Mouse (Mus musculus): Measurements from ENCODE around the gene Grk3.
A peak's percentile ranks its signal among the peaks of the same experiment; 100 is the strongest.

The Grk3 gene

DNA sequence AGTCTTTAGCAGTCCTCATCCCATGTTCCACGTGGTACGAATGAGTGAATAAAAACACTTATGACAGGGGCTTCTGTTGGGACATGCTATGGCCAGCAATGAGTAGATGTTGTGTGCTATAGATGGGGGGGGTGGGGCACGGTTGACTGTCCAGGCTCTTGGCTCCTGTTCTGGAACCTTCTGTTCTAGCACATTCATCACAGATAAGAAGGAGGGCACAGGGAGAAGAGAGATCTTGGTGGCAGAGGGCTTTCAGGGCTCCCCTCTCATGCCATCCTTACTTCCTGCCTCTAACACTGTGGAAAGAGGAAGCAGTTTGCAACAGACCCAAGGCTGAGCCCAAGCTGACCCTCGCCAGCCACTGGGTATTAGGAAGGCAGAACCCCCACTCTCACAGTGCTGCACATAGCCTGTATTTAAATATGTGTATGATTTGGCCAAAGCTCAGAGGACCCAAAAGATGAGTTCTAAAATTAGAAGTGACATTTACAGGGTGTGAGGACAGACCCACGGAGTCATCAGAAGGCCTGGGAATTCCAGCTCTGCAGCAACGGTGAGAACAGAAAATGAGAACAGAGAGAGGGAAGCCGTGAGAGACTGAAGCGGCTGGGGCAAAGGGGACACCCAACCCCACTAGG lies 6.3 kb downstream of the Grk3 start:
- peak; percentile 62 for DNase-seq (ENCODE audit: low read depth, low spot score)

DNA sequence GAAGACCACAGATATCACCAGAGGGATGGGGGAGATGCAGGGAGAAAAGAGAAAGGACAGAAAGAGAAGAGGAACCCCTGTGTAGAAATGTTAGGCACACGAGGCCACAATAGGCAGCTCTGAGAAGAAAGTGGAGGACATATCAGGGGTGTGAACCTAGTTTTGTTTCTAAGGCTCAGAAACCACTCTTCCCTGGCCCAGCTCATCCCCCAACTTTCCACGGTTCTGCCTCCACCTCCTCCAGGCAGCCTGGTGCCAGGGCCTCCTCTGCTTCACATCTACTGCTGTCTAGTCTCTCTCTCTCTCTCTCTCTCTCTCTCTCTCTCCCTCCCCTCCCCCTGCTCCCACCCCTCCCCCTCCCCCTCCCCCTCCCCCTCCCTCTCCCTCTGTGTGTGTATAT lies 7.1 kb downstream of the Grk3 start:
- peak; percentile 35 for DNase-seq (ENCODE audit: low read depth, low spot score)

DNA sequence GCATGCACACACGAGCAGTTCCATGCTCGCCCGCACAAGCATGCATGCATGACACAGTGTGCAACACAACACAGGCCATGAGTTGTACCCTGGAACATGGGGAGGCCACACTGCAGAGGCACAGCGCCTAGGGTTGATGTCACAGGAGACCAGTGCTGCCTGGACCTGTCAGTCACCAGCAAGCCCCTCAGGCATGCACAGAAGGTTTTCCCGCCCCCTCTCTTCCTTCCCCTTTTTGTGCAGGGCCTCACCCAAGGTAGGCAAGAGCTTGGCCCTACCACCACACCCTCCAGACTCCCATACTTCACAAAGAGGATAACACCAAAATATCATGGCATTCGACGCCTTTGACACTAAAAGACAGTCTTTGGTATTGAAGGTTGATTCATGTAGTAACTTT lies 8.6 kb downstream of the Grk3 start:
- no peak for DNase-seq (ENCODE audit: low read depth, low spot score)

DNA sequence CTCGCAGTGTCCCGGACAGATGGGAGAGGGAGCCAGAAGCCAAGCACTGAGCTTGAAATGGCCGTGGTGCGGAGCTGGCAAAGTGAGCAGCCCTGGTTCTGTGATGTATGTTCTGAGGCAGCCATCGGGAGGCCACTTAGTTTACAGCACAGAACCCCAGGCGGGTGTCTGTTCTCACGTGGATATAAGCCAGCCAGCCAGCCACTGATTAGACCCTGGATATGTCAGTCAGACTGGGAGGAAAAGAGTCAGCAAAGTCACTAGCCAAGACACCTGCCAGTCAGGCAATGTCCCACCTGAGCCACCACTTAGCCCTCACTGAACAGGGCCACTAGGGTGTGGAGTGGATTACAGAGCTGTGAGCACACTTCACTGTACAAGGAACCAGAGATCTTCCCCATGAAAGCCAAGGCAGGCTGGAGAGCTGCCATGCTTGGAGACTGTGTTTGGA lies 9.6 kb downstream of the Grk3 start:
- DNase-seq (ENCODE audit: low read depth, low spot score): peak; percentile 65

DNA sequence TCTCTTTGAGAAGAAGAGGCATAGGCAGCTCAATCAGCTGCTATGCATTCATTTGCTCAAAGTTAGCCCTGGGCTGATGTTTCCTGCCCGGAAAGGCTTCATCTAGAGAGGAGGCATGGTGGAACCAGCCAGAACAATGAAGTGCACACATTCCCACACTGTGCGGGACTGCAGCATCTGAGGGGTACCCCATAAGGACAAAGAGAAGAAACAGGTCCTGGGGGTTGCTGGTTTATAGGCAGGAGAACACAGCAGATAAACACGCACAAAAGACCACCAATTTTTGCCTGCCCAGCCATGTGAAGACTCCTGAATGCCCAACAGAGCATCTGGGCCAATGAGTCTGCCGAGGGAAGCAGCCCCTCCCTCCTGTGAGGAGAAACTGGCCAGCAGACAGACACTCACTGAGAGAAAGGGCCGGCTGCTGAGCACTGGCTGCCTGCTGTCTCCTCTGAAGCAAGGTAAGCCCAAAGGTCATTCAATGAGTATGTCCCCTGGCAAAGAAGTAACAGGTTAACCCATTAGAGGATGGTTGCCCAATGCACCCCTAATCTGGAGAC lies 12.7 kb downstream of the Grk3 start:
- peak; percentile 63 for DNase-seq (ENCODE audit: low read depth, low spot score)

DNA sequence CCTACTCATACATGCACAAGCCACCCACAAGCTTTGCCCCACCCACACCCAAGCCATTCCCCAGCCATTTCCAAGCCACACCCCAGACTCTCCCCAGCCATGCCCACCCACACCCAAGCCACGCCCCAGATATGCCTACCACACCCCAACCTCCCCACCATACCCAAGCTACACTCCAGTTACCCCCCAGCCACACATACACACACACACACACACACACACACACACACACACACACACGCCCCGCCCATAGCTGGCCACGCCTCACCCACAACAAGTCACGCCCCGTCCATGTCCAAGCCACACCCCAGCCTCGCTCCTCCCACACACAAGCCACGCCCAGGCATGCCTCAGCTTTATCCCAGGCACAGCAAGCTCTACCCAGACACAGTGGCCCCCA lies 16.4 kb downstream of the Grk3 start:
- DNase-seq (ENCODE audit: low read depth, low spot score): no peak

DNA sequence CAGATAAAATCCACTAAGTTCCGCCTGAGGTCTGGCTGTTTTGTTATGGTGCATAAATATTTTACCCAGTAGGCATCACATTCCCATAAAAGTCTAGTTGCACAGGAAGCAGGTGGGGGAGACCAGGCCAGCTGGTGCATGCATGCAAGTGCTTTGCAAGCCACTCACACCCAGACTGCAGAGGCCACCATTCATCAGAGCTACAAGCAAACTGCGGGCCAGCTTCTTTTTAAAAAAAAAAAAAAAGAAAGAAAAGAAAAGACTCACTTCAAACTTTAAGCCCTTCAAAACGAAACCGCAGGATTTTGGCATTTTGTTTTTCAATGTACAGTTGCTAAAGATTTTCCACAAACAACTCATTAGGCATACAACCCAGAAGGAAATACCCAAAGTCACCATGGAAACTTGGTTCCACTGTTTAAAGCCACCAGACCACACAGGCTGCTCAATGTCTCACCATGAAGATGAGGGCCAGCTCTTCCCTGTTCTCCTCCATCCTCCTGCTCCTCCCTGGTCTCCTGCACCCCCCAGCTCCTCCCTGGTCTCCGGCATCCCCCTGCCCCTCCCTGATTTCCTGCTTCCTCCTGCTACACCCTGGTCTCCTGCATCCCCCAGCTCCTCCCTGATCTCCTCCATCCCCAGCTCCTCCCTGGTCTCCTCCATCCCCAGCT lies 17.9 kb downstream of the Grk3 start:
- DNase-seq (ENCODE audit: low read depth, low spot score): peak; percentile 68

DNA sequence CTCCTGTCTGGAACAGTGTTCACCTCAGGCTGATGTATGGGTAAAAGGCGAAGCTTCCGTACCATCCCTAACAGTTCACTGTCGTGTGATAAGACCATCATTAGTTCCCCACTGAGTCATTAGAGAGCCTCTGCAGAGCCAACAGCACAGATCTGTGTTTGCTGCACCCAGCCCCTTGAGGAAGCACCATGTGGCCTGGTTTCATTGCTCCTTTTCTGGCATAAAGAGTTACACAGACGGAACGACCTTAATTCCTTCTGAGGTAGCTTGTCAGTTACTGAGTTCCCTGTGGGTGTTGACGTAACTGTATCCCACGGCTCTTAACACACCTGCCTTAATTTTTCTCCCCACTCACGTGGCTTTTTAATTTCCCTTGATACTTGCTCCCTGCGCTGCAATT lies 24.3 kb downstream of the Grk3 start:
- DNase-seq (ENCODE audit: low read depth, low spot score): peak; percentile 34

DNA sequence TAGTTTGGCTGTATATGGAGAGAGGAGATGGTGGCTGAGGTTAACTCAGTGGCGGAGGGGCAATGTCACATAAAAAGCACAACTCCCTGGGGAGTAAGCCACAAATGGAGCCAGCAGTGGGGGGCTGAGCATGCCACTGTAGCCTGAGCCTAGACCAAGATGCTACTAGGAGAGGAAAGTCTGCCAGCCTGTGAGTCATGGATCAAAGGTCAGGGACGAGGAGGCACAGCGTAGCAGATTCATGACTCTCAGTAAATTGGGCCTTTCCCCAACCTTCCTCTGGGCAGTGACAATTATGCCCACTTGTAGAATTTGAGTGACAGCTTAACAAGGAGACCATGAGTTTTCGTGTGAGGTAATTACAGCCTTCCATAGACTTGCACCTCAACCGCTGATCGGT lies 33.7 kb downstream of the Grk3 start:
- no peak for DNase-seq (ENCODE audit: low read depth, low spot score)

DNA sequence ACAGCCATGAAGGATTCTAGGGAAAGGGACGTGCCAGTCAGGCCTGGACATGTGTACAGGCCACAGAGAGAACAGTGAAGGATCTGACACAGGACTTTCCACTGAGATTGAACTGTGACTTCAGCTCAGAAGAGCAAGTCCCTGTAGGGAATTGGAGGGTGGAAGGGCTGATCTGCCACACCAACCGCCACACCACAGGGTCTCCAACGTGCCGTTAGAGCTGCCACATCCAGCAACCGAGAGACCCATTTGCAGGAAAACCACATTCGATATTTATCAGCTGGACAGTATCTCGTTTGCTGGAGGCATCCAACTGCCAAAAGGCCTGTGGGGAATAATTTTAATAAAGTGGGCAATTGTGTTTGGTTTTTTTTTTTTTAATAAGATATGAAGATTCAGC lies 35.9 kb downstream of the Grk3 start:
- no peak for DNase-seq (ENCODE audit: low read depth, low spot score)

DNA sequence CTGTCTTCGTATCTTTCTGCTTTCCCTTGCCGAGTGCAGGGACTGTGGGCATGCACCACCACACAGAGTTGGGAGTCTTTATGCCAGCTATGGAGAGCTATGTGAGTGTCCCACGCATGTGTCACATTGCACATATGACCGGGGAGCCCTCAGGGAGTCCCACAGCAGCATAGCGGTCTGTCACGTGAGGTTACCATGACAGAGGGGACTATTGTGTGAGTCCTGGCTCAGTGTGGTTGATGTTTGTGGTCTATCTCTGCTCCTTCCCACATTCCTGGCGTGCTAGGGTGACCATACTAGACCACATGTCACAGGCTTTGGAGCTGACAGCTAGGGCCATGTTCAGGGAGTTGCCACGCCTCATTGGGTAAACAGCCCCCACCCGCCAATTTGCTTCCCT lies 36.4 kb downstream of the Grk3 start:
- no peak for DNase-seq (ENCODE audit: low read depth, low spot score)

DNA sequence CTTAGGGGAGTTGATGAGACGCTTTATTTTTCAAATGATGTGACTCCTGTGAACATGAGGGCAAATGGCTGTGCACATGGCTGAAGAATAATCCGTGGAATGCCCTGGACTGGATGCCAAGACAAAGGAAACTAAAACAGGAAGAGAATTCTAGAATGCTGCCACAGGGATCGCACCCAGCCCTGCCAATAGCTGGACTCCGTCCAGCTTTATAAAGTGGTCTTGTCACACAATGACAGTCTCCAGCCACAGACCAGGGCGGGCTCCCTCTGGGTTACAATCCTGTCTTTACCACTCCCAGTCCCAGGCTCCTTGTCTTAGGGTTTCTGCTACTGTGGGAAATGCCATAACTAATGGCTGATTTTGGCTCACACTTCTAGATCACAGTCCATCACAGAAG lies 38.5 kb downstream of the Grk3 start:
- no peak for DNase-seq (ENCODE audit: low read depth, low spot score)

DNA sequence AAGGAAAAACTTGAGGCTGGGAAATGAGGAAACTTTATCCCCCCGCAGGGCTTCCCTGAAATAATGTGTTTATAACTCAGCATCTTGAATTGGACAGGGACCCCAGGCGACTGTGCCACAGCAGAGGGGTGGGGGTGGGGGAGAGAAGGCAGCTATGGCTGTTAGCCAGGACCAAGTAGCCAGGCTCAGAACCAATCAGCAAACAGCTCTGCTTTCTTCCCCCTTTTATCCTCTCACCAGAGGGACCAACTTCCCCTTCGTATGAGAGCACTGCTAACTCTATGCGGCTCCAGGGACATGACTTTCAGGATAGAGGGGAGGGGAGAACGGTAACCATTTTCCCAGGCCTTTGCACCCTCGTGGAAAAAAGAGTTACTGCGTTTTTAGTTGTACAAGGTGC lies 42.0 kb downstream of the Grk3 start:
- DNase-seq (ENCODE audit: low read depth, low spot score): no peak

DNA sequence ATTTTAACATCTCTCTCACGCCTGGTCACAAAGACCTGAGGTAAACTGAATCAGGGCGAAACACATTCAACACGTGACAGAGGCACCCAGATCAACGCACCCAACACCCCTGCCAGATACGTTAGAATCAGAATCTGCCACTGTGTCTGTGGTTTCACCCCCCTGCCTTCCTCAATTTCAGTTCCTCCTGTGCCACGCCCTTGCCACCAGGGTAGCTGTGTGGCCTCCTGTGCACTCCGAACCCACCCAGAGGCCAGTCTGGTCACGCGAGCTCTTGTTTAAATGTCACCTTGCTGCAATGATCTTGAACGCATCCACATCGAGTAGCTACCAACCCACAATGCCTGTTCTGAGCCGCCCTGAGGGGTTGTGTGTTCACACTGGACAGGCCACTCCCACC lies 43.3 kb downstream of the Grk3 start:
- DNase-seq (ENCODE audit: low read depth, low spot score): no peak

DNA sequence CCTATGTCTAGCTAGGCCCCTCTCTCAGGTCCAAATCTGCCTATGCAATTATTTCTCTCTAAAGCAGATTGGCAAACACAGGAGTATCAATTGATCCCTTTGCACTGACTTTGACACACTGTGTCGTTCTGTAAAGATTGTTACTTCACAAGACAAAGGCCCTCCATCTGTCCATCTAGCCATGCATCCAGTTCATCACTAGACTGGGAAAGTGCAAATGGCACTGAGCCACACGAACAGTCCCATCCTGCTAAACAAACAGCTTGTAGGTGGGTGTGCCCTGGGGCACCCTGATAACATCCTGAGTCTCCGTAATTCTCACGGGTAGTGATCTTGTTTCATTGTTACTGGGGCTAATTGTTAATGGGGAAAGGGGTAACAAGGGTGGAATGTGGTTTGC lies 52.1 kb downstream of the Grk3 start:
- DNase-seq (ENCODE audit: low read depth, low spot score): peak; percentile 61

DNA sequence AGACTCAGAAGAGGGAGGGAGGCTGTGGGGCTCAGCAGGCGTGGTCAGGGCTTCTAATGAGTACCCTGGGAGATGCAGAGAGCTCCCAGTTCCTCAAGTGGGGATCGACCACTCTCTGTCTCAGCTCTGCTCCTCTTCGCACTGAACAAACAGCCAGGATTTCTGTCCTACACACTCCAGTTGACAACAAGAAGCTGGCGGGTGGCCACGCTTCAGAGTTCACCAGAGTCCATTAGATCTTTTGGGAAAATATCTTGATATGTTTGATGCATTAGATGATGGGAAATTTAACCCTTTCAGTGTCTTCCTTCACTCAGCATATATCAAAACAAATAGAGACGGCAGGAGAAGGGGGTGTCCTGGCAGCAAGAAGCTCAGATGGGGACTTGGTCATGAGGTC lies 53.4 kb downstream of the Grk3 start:
- no peak for DNase-seq (ENCODE audit: low read depth, low spot score)

DNA sequence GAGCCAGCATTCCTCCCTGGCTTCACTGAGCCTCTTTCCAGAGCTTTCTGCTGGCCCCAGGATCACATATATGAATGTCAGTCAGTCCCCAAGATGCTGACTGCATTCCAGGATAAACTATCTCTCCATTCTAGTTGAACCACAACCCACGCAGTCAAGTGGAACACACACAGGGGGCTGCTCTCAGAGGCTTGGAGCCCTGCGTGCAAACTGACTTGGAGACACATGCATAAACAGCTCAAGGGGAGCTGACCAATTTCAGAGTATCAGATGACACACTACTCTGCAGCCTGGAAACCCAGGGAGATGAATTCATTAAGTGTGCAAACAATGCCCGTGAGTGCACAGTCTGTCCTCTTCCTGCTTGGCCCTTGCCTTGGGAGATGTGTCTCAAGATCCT lies 54.7 kb downstream of the Grk3 start:
- DNase-seq (ENCODE audit: low read depth, low spot score): no peak

DNA sequence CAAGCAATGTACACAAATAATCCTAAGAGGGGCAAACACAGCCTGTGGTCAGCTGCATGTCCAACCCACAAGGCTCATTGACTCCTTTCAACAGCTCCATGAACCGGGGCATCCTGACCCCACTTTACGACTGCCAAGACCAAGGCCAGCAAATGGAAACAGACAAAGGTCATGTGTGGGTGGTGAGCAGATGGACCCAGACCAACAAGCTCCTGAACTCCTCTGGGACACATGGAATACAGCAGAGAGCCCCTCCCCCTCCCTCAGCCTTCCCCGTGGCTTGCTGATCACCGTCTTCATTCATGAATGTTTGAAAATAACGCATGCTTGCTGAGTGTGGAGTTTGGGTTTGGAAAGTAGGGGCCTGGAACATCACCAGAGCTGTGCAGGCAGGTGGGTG lies 57.3 kb downstream of the Grk3 start:
- no peak for DNase-seq (ENCODE audit: low read depth, low spot score)

DNA sequence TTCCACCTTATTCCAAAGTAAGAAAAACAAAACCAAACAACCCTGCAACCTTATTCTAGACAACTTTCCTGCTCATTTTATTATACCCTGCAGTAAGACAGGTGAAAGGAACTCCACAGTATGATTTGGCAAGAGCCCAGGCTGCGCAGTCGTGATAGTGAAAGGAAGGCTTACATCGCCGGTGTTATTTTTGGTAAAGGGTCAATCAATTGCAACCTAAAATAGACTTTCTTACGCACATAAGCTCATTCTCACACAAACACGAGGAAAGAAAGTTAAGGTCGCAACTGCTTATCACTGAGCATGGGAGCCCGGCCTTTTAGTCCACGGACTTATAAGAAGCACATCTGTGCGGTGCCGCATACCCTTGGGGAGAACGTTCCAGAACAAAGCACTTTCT lies 58.8 kb downstream of the Grk3 start:
- DNase-seq (ENCODE audit: low read depth, low spot score): no peak

DNA sequence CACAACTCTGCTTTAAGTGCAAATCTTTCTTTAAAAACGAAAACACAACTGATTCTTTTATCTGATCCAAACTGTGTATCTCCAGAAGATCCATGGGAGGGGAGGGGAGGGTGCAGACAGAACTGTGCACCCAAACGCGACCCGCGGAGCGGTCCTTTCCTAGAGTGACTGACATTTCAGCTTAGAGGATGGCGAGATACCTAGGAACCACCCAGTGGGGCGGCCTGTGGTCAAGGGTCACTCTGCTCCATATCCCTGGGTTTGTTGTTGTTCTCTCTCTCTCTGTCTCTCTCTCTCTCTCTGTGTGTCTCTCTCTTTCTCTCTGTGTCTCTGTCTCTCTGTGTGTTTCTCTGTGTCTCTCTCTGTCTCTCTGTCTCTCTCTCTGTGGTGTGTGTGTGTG lies 59.2 kb downstream of the Grk3 start:
- no peak for DNase-seq (ENCODE audit: low read depth, low spot score)

DNA sequence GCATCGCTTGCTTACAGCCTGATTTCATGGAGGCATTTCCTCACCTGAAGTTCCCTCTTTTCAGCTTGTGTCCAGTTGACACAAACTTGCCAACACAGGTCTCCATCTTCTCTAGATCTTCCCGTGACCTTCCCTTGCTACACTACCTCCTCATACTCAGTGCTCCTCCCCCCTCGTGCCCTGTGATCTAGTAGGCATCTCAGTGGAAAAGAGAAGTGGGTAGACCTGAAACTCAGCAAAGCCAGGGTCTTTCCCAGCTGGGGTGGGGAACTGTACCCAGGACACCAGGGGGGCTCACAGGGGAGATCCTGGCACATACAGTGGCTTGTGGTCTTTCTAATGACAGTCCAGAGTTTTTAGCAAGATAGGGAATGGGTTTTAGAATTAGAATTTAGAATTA lies 64.7 kb downstream of the Grk3 start:
- no peak for DNase-seq (ENCODE audit: low read depth, low spot score)

DNA sequence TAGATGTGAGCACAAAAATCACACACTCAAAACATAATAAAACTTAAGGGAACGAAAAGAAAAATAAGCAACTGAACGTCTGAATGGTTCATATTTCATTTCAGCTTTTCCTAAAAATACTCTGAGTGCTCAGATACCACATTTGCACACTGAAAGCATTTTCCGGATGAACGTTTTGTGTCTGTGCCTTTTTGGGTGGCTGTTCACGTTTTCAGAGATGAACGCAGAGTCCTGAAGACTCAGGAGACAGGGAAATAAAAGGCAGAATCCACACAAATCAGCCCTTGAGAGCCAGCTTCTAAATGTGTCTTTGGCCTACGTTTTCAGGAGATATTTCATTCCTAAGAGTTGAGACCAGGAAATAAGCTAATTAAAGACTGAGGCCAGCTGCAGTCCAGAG lies 69.7 kb downstream of the Grk3 start:
- peak; percentile 52 for DNase-seq (ENCODE audit: low read depth, low spot score)

DNA sequence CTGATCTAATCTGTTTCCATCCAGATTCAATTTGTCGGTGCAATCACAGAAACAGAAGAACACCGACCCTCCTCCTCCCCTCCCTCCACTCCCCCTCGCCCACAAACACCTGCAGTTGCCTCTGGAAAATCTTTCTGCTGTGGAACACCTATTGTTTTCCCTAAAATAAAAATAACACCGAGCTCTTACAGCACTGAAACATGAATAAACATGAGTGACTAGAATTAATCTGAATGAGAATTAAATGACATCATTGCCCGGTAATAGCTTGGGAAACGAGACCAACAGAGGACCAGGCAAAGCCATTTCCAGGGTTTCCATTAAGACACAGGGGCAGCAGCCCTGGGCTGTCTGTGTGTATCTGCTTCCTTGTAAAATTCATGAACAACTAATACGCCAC lies 73.3 kb downstream of the Grk3 start:
- DNase-seq (ENCODE audit: low read depth, low spot score): peak; percentile 21

Data from brain, adult 2 months (tissue).